ENCODE assay signal across 10 mouse cellular contexts in the genomic region with DNA sequence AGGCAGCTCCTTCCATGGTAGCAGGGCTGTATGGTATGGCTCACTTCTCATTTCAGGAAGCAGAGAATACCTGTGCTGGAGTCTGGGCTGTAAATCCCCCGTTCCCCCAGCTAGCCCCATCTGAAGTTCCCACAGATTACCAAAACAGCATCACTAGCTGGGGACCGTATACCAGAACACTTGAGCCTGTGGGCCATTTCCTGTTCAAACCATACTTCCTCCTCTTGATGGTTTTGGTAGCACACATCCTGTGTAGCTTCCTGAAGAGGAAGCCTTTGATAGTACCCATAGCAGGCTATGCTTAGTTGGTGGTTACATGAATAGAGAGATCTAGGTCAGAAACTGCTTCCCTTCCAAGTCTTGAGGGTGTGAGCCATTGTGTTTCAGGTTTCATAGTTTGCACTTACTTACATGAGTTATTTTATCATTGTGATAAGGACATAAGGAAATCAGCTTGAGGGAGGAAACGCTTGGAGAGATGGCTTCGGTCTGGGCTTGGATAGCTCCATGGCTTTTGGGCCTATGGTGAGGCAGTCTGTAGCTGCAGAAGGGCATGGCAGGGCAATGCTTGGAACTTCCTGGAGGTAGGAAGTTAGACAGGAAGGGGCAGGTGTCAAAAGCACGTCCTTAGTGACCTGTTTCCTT. TPM values are rescaled to one million over a fixed set of nuclear protein-coding genes. Genes with fewer than 3 reads are reported as not detected.
DNase-seq lines count a peak whose midpoint lies in the region; ATAC-seq lines count a peak whose summit lies in the region.
"Had no signal": no experiment of that assay in that cellular context is flagged by ENCODE, and none has a peak within 500 bp of the region (broad histone marks: within the 10 kb centered on the region; RNA-seq: fewer than 3 reads in every experiment).

No protein-coding gene starts in this region.

- H3K27ac ChIP-seq in hindbrain, embryonic 16.5 days (ENCODE audit: low read depth, low read length): 0 out of 2 replicates have a peak overlapping the region, but pooled peaks have one; percentile 34
- no peak overlapping the region for H3K27ac ChIP-seq in hindbrain, embryonic 13.5 days
- H3K27ac ChIP-seq in hindbrain, embryonic 14.5 days: no peak overlapping the region
- H3K27ac ChIP-seq: limb, embryonic 10.5 days had no signal

- H3K4me1 ChIP-seq in hindbrain, embryonic 16.5 days (ENCODE audit: control insufficient read depth, insufficient read depth, low read depth, low read length): peaks cover 7% of the 10 kb centered on the region
- peaks cover 4% of the 10 kb centered on the region for H3K4me1 ChIP-seq in hindbrain, embryonic 13.5 days (replicated peaks)
- peaks cover 8% of the 10 kb centered on the region for H3K4me1 ChIP-seq in hindbrain, embryonic 14.5 days (replicated peaks; ENCODE audit: control insufficient read depth, insufficient read depth, low read length)

- no peak overlapping the region for H3K9ac ChIP-seq in hindbrain, embryonic 16.5 days (ENCODE audit: low read depth, low read length)
- H3K9ac ChIP-seq in hindbrain, embryonic 13.5 days: no peak overlapping the region
- H3K9ac ChIP-seq in hindbrain, embryonic 14.5 days: no peak overlapping the region

- DNase-seq in induced T-regulatory cell, adult 2 months (ENCODE audit: low read depth): peak; percentile 91
- DNase-seq in frontal cortex, postnatal 36 days (ENCODE audit: low spot score in 2 of 2): no peak
- DNase-seq in adrenal gland, adult 8-10 months: no peak
- no peak for DNase-seq in hindbrain, embryonic 14.5 days (ENCODE audit: low spot score)

- no peaks in the 10 kb centered on the region for H3K27me3 ChIP-seq in hindbrain, embryonic 16.5 days (replicated peaks; ENCODE audit: control insufficient read depth, insufficient read depth, low read length)
- no peaks in the 10 kb centered on the region for H3K27me3 ChIP-seq in hindbrain, embryonic 13.5 days
- no peaks in the 10 kb centered on the region for H3K27me3 ChIP-seq in hindbrain, embryonic 14.5 days (ENCODE audit: control insufficient read depth, insufficient read depth, low read length)
- H3K27me3 ChIP-seq: Patski had no signal

- no peak for ATAC-seq in hindbrain, embryonic 16.5 days
- ATAC-seq in hindbrain, embryonic 13.5 days (ENCODE audit: low FRiP score): no peak
- peak; percentile 99 for ATAC-seq in CD4-positive, CD25-positive, alpha-beta regulatory T cell, adult 4 months
- ATAC-seq in monocyte, adult 5-6 weeks (replicated peaks; ENCODE audit: insufficient number of reproducible peaks, low FRiP score, low TSS enrichment, poor library complexity, severe bottlenecking): peak; percentile 90
- ATAC-seq in hindbrain, embryonic 14.5 days (ENCODE audit: low FRiP score): no peak
- ATAC-seq: Patski had no signal

- no peak overlapping the region for H3K4me3 ChIP-seq in hindbrain, embryonic 16.5 days (ENCODE audit: low read length)
- no peak overlapping the region for H3K4me3 ChIP-seq in hindbrain, embryonic 13.5 days
- no peak overlapping the region for H3K4me3 ChIP-seq in hindbrain, embryonic 14.5 days (replicated peaks; ENCODE audit: low read length)
- H3K4me3 ChIP-seq: limb, embryonic 10.5 days had no signal

- no peak overlapping the region for H3K4me2 ChIP-seq in hindbrain, embryonic 16.5 days (ENCODE audit: low read length)
- H3K4me2 ChIP-seq in hindbrain, embryonic 13.5 days: no peak overlapping the region
- H3K4me2 ChIP-seq in hindbrain, embryonic 14.5 days (replicated peaks): no peak overlapping the region

- no peaks in the 10 kb centered on the region for H3K9me3 ChIP-seq in hindbrain, embryonic 16.5 days (ENCODE audit: control insufficient read depth, low read length)
- no peaks in the 10 kb centered on the region for H3K9me3 ChIP-seq in hindbrain, embryonic 13.5 days
- H3K9me3 ChIP-seq in hindbrain, embryonic 14.5 days (ENCODE audit: control insufficient read depth, low read length): no peaks in the 10 kb centered on the region
- H3K9me3 ChIP-seq: limb, embryonic 10.5 days had no signal

- H3K36me3 ChIP-seq in hindbrain, embryonic 16.5 days (ENCODE audit: control insufficient read depth, insufficient read depth, low read length): no peaks in the 10 kb centered on the region
- H3K36me3 ChIP-seq in hindbrain, embryonic 13.5 days: peaks cover 10% of the 10 kb centered on the region
- no peaks in the 10 kb centered on the region for H3K36me3 ChIP-seq in hindbrain, embryonic 14.5 days (replicated peaks; ENCODE audit: control insufficient read depth, insufficient read depth)

- WGBS in hindbrain, embryonic 16.5 days: 91% methylated on average over 5 of the region's 5 CpGs
- 89% methylated on average over 5 of the region's 5 CpGs for WGBS in hindbrain, embryonic 13.5 days
- 91% methylated on average over 5 of the region's 5 CpGs for WGBS in hindbrain, embryonic 14.5 days

RNA-seq across cellular contexts. Expression of gene Tnk2, which starts 7.4 kb away (rescaled TPM):
- 19.3 and 22.6 TPM in 2 replicates for polyA plus RNA-seq in hindbrain, embryonic 16.5 days (2015; fragmentation: Nextera tagmentation; extraction: Ambion mirVana)
- 18.0 and 19.1 TPM in 2 replicates for polyA plus RNA-seq in hindbrain, embryonic 13.5 days (2015; fragmentation: Nextera tagmentation; extraction: Ambion mirVana)
- 1 to 10 TPM; 4.8 to 8.9 TPM for polyA plus RNA-seq in CD4-positive, CD25-positive, alpha-beta regulatory T cell, adult 4 months (2017; shearing (Covaris generic))
- 16.2 to 63.7 TPM (median 26.3 TPM) in 3 replicates for total RNA-seq in monocyte, adult 5-6 weeks (2017)
- total RNA-seq in adrenal gland, adult 8-10 months (2022): 10 to 100 TPM; 33.0 to 66.6 (median 48.3) TPM
- polyA plus RNA-seq in hindbrain, embryonic 14.5 days (2014; fragmentation: Nextera tagmentation; extraction: Ambion mirVana): 17.4 and 20.0 TPM in 2 replicates

RNA-seq across cellular contexts. Expression of gene Tfrc, which starts 42.4 kb away (rescaled TPM):
- polyA plus RNA-seq in hindbrain, embryonic 16.5 days (2015; fragmentation: Nextera tagmentation; extraction: Ambion mirVana): 26.3 and 36.5 TPM in 2 replicates
- 32.6 and 44.3 TPM in 2 replicates for polyA plus RNA-seq in hindbrain, embryonic 13.5 days (2015; fragmentation: Nextera tagmentation; extraction: Ambion mirVana)
- 10 to 100 TPM; 18.1 to 19.5 TPM for polyA plus RNA-seq in CD4-positive, CD25-positive, alpha-beta regulatory T cell, adult 4 months (2017; shearing (Covaris generic))
- 24.5 to 52.2 TPM (median 43.5 TPM) in 3 replicates for total RNA-seq in monocyte, adult 5-6 weeks (2017)
- total RNA-seq in adrenal gland, adult 8-10 months (2022): 10 to 100 TPM; 17.5 to 46.5 (median 26.6) TPM
- polyA plus RNA-seq in hindbrain, embryonic 14.5 days (2014; fragmentation: Nextera tagmentation; extraction: Ambion mirVana): 54.0 and 65.1 TPM in 2 replicates

Comparison
In these comparisons a context has a peak if more than half of its experiments do, and no peak if none do; other contexts are left out.
1. ATAC-seq: peak in CD4-positive, CD25-positive, alpha-beta regulatory T cell, adult 4 months (single experiment) and monocyte, adult 5-6 weeks (single experiment); none in hindbrain, embryonic 16.5 days (single experiment), hindbrain, embryonic 13.5 days (single experiment) and hindbrain, embryonic 14.5 days (single experiment).